Mouse (Mus musculus): Measurements from ENCODE around the gene Ndufa4. TPM values are rescaled to one million over a fixed set of nuclear protein-coding genes. Genes with fewer than 3 reads are reported as not detected.
"Not testable (repeated sequence)": the region's sequence is repeated elsewhere in the genome, so short reads cannot be mapped to it uniquely, and the experiment has no call there.

Ndufa4 gene
- total RNA-seq (2021): 1,000 to 10,000 TPM; 1,316 to 1,443 TPM
- long read RNA-seq, experiment 1, transcript Ndufa4-203 (4 exons, 409 nt): minor isoform, 26 of 7,361 reads
- long read RNA-seq, experiment 1, transcript Ndufa4-205 (4 exons, 610 nt): major isoform, 2,759 of 7,361 reads
- long read RNA-seq, experiment 1, partial matches to known transcripts: 4,561 of 7,361 reads
- long read RNA-seq, experiment 1, other reads (novel, unspliced or antisense): 15 of 7,361 reads
- long read RNA-seq, experiment 2, transcript Ndufa4-205 (4 exons, 610 nt): major isoform, 2,903 of 9,442 reads
- long read RNA-seq, experiment 2, transcript Ndufa4-203 (4 exons, 409 nt): minor isoform, 11 of 9,442 reads
- long read RNA-seq, experiment 2, partial matches to known transcripts: 6,481 of 9,442 reads
- long read RNA-seq, experiment 2, other reads (novel, unspliced or antisense): 45 of 9,442 reads

DNA sequence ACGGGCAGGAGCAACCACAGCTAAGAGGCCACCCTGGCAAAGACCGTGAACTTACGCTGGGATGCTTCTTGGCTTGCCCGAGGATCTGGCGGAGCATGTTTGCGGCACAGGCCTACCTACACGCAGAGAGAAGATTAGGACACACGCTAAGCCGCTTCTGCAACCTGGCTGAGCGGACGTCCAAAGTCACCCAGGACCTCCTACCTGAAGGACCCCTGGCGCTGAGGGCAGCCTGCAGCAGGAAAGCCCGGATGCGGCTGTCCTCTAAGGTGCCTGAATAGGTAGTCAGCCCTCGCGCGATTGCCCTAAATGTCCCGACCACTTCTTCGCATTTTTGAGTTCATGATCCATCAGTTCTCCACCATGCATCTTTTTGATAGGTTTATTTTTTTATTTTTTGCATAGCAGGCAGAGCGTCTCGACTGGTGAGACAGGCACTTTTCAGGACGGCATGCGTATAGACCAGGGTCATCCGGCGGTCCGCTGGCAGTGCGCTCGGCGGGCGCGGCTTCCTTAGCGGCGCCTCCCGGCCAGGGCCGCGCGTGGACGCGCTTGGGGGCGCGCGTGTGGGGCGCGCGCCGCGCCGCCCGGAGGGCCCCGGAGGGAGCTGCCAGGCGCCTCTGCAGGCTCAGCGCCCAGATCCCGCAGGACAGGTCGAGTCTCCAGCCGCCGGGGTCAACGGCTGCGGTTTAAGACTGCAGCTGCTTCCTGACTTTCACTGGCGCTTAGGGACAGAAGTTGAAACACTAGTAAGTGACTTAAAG, at the start of gene Ndufa4, which contains the start of gene Phf14:
Ndufa4 (minus strand) TSS at position 229 of the 764 bp plus-strand sequence.
Phf14 (plus strand) TSS at position 541 of the 764 bp plus-strand sequence.
- DNase-seq: peak; percentile 90 to 92
- intact Hi-C loops (cut with DNase I): no loop called here

DNA sequence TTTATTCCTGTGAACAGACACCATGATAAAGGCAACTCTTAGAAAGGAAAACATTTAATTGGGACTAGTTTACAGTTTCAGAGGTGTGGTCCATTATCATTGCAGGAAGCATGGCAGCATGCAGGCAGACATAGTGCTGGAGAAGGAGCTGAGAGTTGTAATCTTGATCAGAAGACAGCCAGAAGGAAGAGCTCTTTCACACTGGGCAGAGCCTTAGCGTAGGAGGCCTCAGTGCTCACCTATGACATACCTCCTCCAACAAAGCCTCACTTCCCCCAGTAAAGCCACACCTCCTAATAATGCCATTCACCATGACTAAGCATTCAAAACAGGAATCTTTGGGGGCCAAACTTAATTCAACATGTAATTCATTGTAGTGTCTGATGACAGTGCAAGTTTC, 40.8 kb upstream of the Ndufa4 start:
- intact Hi-C loops (cut with DNase I): no loop called here
- DNase-seq: no peak

DNA sequence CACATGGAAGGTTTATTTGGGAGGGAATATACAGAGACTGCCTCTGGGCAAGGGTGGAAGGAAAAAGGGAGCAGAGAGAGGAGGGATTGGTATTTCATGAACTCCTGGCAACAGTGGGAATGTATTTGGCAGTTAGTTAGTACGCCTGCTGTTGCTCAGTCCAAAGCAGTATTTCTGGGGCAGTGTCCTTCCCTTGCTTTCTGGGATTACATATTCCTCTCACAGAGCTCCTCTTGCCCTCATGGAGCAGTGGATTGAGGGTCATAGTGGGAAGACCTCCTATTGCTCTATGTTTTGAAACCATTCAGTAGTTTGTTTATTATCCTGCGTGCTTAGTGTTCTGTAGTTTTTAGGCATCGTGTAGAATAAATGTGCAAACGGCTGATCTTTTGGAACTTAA, 34.8 kb upstream of the Ndufa4 start:
- intact Hi-C loops (cut with DNase I): no loop called here
- DNase-seq: no peak

DNA sequence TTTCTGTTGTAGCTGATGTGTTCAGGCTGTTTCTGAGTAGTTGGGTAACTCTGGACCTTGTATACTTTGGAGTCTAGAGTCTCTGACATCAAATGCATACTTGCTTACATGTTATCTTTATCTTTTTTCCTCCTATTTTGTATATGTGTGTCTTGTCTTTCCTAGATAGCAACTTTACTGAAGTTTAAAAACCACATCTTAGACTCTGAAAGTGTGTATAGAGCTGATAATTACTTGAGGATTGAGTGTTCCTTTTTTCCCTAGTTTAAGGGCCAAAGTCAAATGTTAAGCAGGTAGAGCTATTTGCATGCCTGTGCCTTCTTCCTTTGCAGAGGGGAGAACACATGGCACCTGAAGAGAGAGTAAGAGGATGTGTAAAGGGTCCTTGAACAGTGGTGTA, 33.6 kb upstream of the Ndufa4 start:
- intact Hi-C loops (cut with DNase I): no loop called here
- DNase-seq: no peak

DNA sequence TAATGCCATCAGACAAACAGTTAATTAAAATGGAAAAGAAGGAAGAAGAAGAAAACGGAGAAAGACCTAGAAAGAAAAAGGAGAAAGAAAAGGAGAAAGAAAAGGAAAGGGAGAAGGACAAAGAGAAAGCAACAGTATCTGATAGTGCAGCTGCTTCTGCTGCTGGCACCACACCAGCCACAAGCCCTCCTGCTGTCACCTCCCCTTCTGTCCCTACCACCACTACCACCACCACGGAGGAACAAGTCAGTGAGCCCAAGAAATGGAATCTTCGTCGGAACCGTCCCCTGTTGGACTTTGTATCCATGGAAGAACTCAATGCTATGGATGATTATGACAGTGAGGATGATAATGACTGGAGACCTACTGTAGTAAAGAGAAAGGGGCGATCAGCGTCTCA, 26.1 kb upstream of the Ndufa4 start:
- intact Hi-C loops (cut with DNase I): no loop called here
- DNase-seq: no peak

DNA sequence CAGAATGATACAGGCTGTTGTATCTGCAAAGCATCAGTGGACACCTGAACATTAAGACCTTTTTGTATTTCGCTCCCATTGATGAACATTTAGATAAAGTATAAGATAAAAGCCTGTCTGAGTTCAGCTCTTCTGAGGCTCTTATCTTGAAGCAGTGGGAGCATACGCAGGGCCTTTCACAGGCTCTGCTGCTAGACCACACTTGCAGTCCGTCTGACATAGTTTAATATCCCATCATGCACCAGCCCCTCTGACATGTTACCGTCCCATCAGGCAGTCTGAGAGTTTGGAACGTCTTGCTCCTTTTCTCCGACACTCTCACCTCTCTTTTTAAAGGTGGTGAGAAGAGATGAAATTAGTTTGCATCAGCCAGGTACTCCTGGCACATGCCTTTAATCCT, 20.2 kb upstream of the Ndufa4 start:
- intact Hi-C loops (cut with DNase I): no loop called here
- DNase-seq: no peak

DNA sequence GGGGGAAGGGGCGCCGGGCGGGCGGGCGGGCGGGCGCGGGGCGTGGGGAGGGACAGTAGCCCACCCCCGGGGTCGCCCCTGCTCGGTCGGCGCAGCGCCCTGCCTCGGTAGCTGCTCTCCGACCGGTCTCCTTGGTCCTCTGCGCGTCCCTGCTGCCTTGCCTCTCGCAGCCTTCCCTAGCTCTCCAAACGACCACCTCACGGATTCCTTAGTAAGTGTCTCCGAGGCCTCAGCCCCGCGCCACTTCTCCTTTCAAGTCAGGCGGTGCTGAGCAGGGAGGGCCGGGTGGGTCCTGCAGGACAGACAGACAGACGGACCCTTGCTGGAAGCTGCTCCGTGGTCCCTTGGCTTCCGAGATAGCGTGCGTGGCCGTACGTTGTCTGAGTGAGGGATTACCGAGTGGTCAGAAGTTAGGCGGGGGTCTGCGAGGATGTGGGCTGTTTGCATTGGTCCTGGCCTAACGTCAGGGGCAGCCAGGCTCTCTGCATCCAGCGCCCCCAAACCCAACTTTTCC, 18.8 kb upstream of the Ndufa4 start:
- DNase-seq: peak in 1 of 2 experiments; percentile 32
- intact Hi-C loops (cut with DNase I): no loop called here

DNA sequence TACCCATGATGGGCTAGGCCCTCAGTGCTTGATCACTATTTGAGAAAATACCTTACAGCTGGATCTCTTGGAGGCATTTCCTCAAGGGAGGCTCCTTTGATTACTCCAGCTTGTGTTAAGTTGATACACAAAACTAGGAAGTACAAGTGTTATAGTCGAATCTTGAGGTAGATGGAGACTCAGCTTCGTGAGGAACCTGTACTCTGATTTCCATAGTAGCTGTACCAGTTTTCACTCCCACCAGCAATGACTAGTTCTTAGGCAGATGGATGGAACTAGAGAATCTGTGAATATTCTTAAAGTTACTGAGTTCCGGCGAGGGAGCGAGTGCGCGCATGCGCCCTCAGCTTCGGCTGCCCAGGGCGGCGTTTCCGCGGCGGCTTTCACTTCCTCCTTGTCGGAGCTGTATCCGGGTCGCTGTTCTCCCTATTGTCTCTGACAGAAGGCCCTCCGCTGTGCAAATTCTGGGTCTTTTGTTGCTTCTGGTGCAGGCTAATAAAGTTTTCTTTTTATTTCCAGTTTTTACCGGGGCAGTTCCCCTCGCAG, 18.3 kb upstream of the Ndufa4 start:
- DNase-seq: peak; percentile 72 to 77
- intact Hi-C loops (cut with DNase I): no loop called here

DNA sequence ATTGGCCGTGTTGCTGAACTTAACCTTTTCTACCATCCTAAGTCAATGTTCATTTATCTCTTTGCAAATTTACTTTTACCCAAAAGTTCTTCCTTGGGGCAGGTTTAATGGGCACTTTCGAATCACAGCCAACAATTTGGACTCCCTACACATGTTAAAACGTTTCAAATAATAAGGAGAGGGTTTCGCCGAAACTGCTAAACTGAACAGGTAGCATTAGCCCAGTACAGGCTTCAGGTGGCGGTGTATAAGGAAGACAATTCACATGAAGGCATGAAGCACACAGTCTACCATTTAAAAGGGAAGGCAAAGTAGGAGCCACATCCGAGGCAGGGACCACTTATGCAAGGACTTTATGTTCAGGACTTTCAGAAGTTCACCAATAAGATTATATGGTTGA, 873 bp upstream of the Ndufa4 start:
- no peak for DNase-seq
- intact Hi-C loops (cut with DNase I): no loop called here

DNA sequence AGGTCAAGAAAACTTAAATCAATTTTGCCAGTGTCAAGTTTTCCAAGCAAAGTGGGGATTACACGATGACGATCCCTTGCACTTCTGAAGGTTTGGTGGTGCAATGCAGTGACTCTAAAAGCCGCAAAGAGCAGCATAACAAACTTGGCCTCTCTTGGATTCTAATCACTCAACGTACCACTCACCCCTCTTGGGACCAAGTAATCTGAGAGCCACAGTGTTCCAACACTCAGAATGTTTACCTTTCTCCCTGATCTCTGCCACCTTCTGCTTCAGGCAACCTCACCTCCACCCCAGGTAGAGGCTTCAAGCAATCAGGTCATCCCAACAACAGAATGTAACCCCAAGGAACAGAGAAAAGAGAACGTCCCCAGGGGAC, 418 bp downstream of the Ndufa4 start:
- DNase-seq: no peak
- intact Hi-C loops (cut with DNase I): no loop called here

DNA sequence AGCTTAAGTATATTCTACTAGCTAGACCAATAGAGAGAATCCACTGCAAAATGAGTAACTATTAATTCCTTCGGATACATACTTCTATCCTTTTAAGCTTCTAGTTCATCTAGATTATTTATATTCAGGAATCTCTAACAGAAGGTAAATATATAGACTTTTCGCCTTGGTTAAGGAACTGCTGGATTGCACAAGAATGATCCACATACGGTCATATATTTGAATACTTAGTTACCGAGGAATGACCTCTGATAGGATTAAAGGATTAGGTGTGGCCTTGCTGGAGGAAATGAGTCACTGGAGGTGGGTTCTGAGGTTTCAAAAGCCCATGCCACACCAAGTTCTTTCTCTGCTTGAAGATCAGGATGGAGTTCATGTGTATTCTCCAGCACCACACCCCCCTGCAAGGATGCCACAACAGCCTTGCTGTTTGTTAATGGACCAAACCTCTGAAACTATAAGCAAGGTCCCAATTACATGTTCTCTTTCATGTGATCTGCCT, 6.4 kb downstream of the Ndufa4 start:
- intact Hi-C loops (cut with DNase I): no loop called here
- DNase-seq: no peak

DNA sequence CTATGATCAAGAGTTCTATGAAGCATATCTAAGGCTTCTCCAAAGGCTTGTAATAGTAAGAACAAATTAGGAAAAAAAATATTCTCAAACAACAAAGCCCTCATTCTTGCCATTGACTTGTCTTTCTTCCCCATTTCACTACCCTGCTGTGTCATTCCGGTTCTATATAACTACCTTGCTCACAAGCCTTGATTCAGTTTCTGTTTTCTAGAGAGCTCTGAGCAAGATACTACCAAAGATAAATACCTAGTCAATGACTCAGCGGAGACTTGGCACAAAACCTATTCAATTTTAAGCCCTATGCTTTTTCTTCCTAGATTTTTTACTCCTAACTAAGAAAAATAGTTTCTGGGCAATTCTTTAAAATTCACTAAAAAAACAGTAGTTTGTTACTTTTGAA, 31.9 kb downstream of the Ndufa4 start:
- DNase-seq; intact Hi-C loops (cut with DNase I): not testable (repeated sequence)

Other genes with a start within 250 kb of the Ndufa4 start
- 10 to 100 TPM; 20.7 to 21.3 TPM for gene Phf14, start 312 bp upstream of the Ndufa4 start, total RNA-seq (2021)

Measured in gastrocnemius, postnatal 36 days (tissue).